Mouse (Mus musculus): ENCODE results near the gene A2ml1.

The A2ml1 gene

GRCm38 (mm10) chr6:128505676-128506236 is 75.7 kb downstream of the A2ml1 start:
- no peak for TF ChIP-seq GATA4 (IDR thresholded peaks at IDR 0.05; ENCODE audit: insufficient replicate concordance, low read length)

DNA sequence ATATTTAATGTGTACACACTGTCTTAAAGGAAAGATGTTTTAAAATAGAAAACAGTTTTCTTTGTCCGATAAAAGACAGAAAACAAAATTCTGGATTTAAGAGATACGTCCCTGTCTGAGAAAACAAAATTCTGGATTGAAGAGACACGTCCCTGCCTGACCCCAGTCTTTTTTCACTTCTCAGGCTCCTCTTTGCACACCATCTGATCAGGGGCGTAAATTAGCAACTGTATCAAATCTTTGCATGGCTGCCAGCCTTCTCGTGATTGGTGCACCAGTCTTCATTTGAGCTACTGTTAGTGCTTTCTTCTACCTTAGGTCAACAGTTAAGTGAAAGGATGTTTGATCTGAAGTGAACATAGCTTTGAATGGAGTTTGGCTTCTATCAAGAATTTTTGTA is 76.7 kb downstream of the A2ml1 start:
- no peak for TF ChIP-seq GATA4 (IDR thresholded peaks at IDR 0.05; ENCODE audit: insufficient replicate concordance, low read length)

GRCm38 (mm10) chr6:128495346-128495745 is 86.1 kb downstream of the A2ml1 start:
- no peak for TF ChIP-seq GATA4 (IDR thresholded peaks at IDR 0.05; ENCODE audit: insufficient replicate concordance, low read length)

DNA sequence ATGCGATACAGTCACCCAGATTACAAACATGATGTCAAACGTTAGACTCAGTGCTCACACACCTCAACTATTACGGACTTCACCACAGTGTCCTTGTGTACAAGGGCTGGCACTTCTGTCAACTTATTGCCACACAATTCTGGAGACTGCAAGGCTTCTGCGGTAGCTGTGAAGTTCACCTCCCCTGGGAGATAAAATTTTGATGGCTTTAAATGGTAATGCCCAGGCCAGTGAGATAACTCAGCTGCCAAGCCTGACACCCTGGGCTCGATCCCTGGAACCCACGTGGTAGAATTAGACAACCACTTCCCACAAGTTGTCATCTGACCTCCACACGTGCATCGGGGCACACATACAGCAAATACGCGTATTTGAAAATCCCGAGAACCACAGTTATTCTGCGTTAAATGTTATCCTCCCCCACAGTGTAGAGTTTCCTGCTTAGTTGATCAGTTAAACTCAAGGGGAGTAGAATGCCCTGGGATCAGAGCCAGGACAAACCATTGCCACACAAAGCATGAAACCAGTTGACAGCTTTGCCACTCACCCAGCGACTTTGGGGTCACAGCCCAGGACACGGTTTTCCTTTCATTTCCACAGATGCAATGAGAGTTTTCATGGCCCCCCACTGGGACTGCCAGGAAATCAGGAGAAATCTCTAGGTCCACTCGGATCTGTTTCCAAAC is 86.6 kb downstream of the A2ml1 start:
- TF ChIP-seq GATA4 (IDR thresholded peaks at IDR 0.05; ENCODE audit: insufficient replicate concordance, low read length), result no peak

DNA sequence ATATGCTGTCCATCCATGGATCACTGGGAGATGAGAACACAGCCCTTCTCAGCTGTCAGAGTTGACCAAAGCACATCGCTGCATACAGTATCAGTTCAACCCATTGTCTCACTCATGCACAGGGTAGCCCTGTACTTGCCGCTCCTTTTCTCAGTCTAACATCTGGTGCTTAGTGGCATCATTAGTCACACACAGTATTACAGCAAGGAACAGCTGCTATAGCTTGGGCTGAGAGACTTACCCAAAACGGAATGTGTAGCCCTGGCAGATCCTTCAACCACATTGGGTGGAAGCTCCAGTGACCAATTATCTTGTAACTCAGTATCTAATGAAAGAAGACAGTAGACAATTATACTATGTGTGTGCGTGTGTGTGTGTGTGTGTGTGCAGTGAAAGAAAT is 89.5 kb downstream of the A2ml1 start:
- no peak for TF ChIP-seq GATA4 (IDR thresholded peaks at IDR 0.05; ENCODE audit: insufficient replicate concordance, low read length)

- no peak for TF ChIP-seq GATA4 (IDR thresholded peaks at IDR 0.05; ENCODE audit: insufficient replicate concordance, low read length)
Observed at GRCm38 (mm10) chr6:128490141-128490540, 91.3 kb downstream of the A2ml1 start.
